Mouse (Mus musculus): Measurements from ENCODE around the gene Cth. TPM values are rescaled to one million over a fixed set of nuclear protein-coding genes. Genes with fewer than 3 reads are reported as not detected.
A peak's percentile ranks its signal among the peaks of the same experiment; 100 is the strongest.
"Not testable (repeated sequence)": the region's sequence is repeated elsewhere in the genome, so short reads cannot be mapped to it uniquely, and the experiment has no call there.

Cth gene
- polyA plus RNA-seq (2016; fragmentation: Nextera tagmentation; extraction: Ambion mirVana), result 23.5 and 24.9 TPM in 2 replicates

DNA sequence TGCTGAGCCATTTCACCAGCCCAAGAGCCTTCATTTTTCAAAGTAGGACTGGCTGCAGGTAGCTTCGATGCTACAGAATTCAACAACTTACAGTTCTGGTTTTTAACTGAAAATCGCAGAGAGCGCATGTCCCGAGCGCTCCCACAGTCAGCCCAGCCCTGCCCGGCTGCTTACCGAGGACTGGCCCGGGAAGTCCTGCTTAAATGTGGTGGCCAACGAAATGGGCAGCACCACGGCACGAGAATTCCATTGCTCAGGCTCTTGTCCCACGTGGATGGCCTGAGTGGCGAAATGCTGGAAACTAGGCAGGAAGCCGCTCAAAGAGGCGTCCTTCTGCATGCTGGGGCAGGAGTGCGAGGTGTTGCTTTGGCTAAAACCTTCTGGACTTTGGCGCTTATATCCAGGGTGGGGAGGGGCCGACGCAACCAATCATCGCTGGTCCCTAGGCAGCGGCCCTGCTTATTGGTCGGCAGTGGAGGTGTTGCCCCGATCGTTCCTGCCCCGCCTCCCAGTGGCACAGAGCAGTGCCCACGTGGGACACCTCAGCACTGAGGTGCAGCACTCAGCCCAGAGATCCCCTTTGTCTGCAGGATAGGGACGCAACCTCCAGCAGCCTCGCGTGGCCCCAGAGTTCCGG, at the start of gene Cth:
Gene Cth, minus strand, starts transcription at position 386 of the 637 bp plus-strand sequence.
- H3K4me3 ChIP-seq, result peak within 1 kb of the TSS; percentile 59
- WGBS (ENCODE audit: insufficient replicate concordance), result 2% methylated on average over 30 of the region's 30 CpGs
- H3K27me3 ChIP-seq (replicated peaks), result peaks cover 17% of the 10 kb centered on the region
- H3K4me2 ChIP-seq, result peak within 1 kb of the TSS; percentile 89
- no peaks in the 10 kb centered on the region for H3K36me3 ChIP-seq
- peak; percentile 99 for ATAC-seq
- H3K27ac ChIP-seq, result peak within 1 kb of the TSS; percentile 61
- H3K4me1 ChIP-seq, result peaks cover 12% of the 10 kb centered on the region
- H3K9me3 ChIP-seq (replicated peaks), result no peaks in the 10 kb centered on the region
- H3K9ac ChIP-seq, result peak within 1 kb of the TSS; percentile 63

DNA sequence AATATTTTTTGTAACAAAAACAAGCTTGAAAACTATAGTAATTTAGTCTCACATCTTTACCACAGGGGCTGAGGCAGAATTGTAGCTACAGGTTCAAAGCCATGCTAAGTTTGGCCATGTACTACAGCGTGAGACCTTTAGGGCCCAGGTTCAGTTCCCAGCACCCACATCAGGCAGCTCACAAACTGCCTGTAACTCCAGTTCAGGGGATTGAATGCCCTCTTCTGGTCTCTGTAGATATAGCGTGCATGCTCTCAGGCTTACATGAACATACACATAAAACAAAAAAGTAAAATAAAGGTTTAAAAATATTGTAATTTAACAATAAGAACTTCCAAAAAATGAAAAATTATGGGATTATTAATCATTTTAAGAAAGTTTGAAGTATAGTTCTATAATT, 48.4 kb upstream of the Cth start:
- H3K27me3 ChIP-seq (replicated peaks), result no peaks in the 10 kb centered on the region
- no peak overlapping the region for H3K4me2 ChIP-seq
- 84% methylated on average over 2 of the region's 2 CpGs for WGBS (ENCODE audit: insufficient replicate concordance)
- no peaks in the 10 kb centered on the region for H3K4me1 ChIP-seq
- ATAC-seq, result no peak
- no peak overlapping the region for H3K9ac ChIP-seq
- H3K36me3 ChIP-seq, result peaks cover 27% of the 10 kb centered on the region
- H3K9me3 ChIP-seq (replicated peaks), result no peaks in the 10 kb centered on the region
- H3K27ac ChIP-seq, result no peak overlapping the region
- no peak overlapping the region for H3K4me3 ChIP-seq

DNA sequence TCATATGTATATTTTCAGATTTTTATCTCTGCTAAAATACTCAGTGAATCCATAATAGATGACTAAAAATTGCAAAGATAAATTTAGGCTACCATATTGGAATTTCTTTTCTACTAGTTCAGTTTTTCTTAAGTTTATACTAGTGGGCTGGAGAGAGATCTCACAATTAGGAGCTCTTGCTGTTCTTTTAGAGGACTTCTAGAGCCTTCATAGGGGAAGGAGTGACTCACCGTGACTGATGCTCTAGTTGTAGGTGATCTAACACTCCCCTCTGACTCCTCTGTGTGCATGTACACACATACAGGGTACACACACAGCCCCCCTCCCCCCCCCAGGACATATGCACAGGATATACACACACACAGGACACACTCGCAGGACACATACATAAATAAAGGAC, 46.3 kb upstream of the Cth start:
- no peak overlapping the region for H3K4me2 ChIP-seq
- ATAC-seq, result no peak
- WGBS (ENCODE audit: insufficient replicate concordance), result 88% methylated on average over 2 of the region's 2 CpGs
- no peaks in the 10 kb centered on the region for H3K27me3 ChIP-seq (replicated peaks)
- no peaks in the 10 kb centered on the region for H3K9me3 ChIP-seq (replicated peaks)
- no peak overlapping the region for H3K9ac ChIP-seq
- no peak overlapping the region for H3K27ac ChIP-seq
- no peaks in the 10 kb centered on the region for H3K4me1 ChIP-seq
- H3K4me3 ChIP-seq, result no peak overlapping the region
- peaks cover 25% of the 10 kb centered on the region for H3K36me3 ChIP-seq

DNA sequence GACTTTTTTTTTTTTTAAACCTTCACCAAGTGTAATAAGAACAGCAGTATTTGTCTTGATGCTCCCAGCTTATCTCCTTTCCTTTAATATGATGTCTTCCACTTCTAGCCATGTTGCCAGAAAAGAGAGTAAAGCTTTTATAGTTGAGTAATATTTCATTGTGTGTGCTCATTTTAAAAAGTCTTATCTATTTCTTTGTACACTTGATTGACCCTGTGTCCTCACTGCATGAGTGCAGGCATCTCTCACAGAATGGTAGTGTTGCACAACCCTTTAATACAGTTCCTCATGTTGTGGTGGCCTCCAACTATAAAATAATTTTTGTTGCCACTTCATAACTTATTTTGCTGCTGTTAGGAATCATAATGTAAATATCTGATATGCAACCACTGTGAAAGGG, 32.4 kb upstream of the Cth start:
- Histone ChIP-seq H3K9ac (no peak overlapping the region), H3K4me1 (peaks cover 18% of the 10 kb centered on the region), H3K27ac (no peak overlapping the region), H3K4me2 (no peak overlapping the region), H3K36me3 (peaks cover 22% of the 10 kb centered on the region), H3K27me3 (replicated peaks) (no peaks in the 10 kb centered on the region), H3K4me3 (no peak overlapping the region), H3K9me3 (replicated peaks) (no peaks in the 10 kb centered on the region)
- no peak for ATAC-seq

DNA sequence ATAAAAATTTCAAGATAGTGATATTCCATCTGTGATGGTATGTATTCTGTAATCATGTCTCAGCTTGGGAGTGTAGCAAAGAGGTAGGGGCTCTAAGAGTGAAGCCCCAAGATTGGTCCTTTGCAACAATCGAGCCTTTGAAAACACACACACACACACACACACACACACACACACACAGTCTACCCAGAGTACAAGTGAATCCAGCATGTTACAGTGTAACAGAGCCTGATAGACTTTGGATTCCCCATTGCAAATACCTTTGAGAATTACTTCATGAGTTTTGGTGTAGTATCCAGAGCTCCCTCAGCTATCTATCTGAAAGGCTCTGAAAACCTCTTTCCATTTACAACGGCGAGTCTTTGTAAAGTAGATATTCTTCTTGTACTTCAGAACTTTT, 31.3 kb upstream of the Cth start:
- Histone ChIP-seq H3K4me2 (no peak overlapping the region), H3K27me3 (replicated peaks) (no peaks in the 10 kb centered on the region), H3K4me3 (no peak overlapping the region), H3K9me3 (replicated peaks) (no peaks in the 10 kb centered on the region), H3K27ac (no peak overlapping the region), H3K4me1 (peaks cover 27% of the 10 kb centered on the region), H3K9ac (no peak overlapping the region), H3K36me3 (peaks cover 25% of the 10 kb centered on the region)
- ATAC-seq, result peak; percentile 42; the same call in 1 of the 2 replicates
- WGBS (ENCODE audit: insufficient replicate concordance), result 88% methylated on average over 3 of the region's 3 CpGs

DNA sequence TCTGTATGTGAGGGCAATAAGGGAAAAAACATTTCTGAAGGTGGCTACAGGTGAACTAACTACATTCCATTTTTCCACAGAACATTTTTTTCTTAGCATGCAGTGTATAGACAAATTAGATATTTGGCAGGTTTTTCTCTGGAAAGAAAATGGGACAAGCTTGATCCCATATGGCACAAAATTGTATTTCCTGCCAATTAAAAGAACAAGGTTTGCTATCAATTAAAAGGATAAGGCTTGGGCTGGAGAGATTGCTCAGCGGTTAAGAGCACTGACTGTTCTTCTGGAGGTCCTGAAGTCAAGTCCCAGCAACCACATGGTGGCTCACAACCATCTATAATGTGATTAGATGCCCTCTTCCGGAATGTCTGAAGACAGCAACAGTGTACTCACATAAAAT, 30.6 kb upstream of the Cth start:
- ATAC-seq, result no peak

DNA sequence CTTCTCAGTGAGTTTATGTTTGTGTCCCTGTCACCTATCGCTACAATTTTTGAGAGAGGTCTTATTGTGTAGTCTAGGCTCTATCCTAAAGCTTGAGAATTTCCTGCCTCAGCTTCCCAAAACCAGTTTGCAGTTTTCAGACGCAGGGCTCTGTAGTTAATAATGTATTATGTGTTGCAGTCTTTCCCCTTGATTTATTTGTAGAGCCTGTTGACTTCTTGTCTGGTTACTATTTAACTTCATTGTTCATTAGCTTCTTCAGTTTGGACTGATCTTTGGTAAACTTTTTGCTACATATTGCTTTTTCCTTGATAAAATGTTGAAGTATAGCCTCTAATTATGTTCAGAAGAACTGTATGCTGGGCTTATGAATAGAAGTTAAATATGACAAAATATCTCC, 27.8 kb upstream of the Cth start:
- WGBS (ENCODE audit: insufficient replicate concordance), result 84% methylated on average over 2 of the region's 2 CpGs
- H3K4me2 ChIP-seq, result no peak overlapping the region
- H3K27me3 ChIP-seq (replicated peaks), result no peaks in the 10 kb centered on the region
- no peak overlapping the region for H3K4me3 ChIP-seq
- no peak overlapping the region for H3K27ac ChIP-seq
- no peaks in the 10 kb centered on the region for H3K9me3 ChIP-seq (replicated peaks)
- H3K9ac ChIP-seq, result no peak overlapping the region
- H3K4me1 ChIP-seq, result peaks cover 42% of the 10 kb centered on the region
- peaks cover 23% of the 10 kb centered on the region for H3K36me3 ChIP-seq
- ATAC-seq, result no peak

More for the DNA sequence above, 30.6 kb upstream of the Cth start:
- WGBS (ENCODE audit: insufficient replicate concordance), result 78% methylated on average over 2 of the region's 2 CpGs
- Histone ChIP-seq H3K4me3 (no peak overlapping the region), H3K36me3 (peaks cover 25% of the 10 kb centered on the region), H3K4me2 (no peak overlapping the region), H3K9ac (no peak overlapping the region), H3K27ac (no peak overlapping the region), H3K27me3 (replicated peaks) (no peaks in the 10 kb centered on the region), H3K9me3 (replicated peaks) (no peaks in the 10 kb centered on the region), H3K4me1 (peaks cover 34% of the 10 kb centered on the region)

DNA sequence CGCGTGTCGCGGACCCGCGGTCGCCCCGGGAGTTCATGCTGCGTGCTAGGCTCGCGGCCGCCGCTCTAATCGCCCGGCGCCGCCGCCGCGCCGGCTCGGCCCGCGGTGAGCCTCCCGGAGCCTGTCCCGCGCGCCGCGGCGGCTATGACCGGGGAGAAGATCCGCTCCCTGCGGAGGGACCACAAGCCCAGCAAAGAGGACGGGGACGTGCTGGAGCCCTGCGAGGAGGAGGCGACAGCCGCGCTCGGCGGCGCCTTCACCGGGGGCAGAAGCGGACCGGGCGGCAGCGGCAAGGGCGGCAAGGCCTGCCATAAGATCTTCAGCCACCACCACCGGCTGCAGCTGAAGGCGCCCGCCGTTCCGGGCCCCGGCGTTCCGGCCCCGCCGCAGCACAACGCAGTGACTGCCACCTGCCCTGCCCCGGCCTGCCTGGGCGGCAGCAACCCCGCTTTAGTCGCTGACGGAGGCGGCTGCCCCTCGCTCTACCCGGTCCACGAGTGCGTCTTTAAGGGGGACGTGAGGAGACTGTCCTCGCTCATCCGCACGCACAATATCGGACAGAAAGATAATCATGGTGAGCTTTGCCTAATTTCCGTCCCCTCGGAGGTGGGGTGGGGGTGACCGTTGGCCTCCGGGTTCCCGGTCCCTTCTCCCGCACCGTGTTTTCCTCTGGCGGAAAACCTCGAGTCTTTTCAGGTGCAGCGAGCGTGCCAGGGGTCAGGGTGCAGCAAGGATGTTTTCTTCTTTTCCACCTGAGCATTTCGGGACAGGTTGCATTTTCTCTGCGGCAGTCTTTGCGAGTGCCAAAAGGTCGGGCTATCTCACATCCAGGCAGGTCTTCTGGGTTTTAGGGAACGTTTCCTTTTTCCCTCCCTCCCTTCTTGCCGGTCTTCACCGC, 22.8 kb upstream of the Cth start:
- Histone ChIP-seq H3K27me3 (replicated peaks) (0 out of 2 replicates have a peak, but pooled peaks cover 6% of the 10 kb centered on the region), H3K4me1 (peaks cover 41% of the 10 kb centered on the region), H3K27ac (peak overlapping the region; percentile 98), H3K9me3 (replicated peaks) (no peaks in the 10 kb centered on the region), H3K4me3 (peak overlapping the region; percentile 97), H3K36me3 (peaks cover 20% of the 10 kb centered on the region), H3K9ac (peak overlapping the region; percentile 98), H3K4me2 (peak overlapping the region; percentile 86)
- peak; percentile 70 for ATAC-seq
- under 1% methylated on average over 88 of the region's 93 CpGs for WGBS (ENCODE audit: insufficient replicate concordance)

DNA sequence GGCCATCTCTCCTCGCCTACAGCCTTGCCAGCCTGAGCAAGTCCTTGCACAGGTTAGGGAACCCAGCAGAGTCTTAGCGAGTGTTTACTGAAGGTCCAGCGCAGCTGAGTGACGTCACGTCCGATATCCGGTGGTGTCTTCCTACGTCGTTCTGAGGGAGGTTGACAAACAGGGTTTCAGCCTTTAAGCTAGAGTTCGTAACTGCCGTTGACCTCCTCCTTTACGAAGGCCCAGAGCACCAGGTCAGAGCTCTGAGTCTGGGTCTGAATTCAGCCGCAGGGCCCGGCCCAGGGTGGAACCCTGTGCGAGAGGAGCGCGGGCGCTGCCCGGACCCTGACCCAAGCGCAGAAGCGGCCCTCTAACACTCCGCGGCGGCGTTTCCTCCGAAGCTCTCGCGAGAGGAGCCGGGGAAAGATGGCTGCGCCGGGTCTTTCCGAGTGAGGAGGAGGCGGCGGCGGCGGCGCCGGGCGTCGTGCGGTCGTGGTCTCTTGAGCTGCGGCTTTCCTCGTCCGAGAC, 22.0 kb upstream of the Cth start, which contains the start of gene Ankrd13c:
Gene Ankrd13c, plus strand, starts transcription at position 397 of the 516 bp plus-strand sequence.
- peak within 1 kb of the TSS; percentile 86 for H3K4me2 ChIP-seq
- peak within 1 kb of the TSS; percentile 98 for H3K27ac ChIP-seq
- peaks cover 36% of the 10 kb centered on the region for H3K4me1 ChIP-seq
- peak within 1 kb of the TSS; percentile 98 for H3K9ac ChIP-seq
- WGBS (ENCODE audit: insufficient replicate concordance), result 1% methylated on average over 45 of the region's 45 CpGs
- H3K9me3 ChIP-seq (replicated peaks), result no peaks in the 10 kb centered on the region
- ATAC-seq, result peak; percentile 95
- H3K27me3 ChIP-seq (replicated peaks), result 0 out of 2 replicates have a peak, but pooled peaks cover 6% of the 10 kb centered on the region
- H3K4me3 ChIP-seq, result peak within 1 kb of the TSS; percentile 97
- peaks cover 15% of the 10 kb centered on the region for H3K36me3 ChIP-seq

DNA sequence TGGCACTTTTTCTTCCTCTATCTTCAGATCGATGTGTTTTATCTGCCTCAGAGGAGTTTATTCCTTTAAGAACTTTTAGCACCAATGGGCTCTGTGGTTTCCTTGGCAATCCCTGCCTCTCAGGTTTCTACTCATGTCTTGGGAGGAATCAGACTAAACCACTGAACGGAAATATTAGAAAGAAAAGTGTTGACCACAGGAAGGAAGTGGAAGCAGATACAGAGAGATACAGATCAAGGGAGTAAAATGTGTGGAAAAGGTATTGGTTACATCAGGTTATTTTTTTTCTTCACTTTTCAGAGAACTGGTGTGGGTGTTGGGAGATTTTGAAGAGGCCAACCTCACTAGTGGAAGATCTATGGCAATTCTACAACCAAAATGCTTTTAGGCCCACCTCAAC, 13.7 kb upstream of the Cth start:
- Histone ChIP-seq H3K9ac (no peak overlapping the region), H3K9me3 (replicated peaks) (no peaks in the 10 kb centered on the region), H3K27ac (no peak overlapping the region), H3K4me2 (no peak overlapping the region), H3K4me3 (no peak overlapping the region), H3K36me3 (no peaks in the 10 kb centered on the region), H3K27me3 (replicated peaks) (peaks cover 12% of the 10 kb centered on the region; the same call in 1 of the 2 replicates), H3K4me1 (no peaks in the 10 kb centered on the region)
- ATAC-seq, result no peak
- 25% methylated on average over 2 of the region's 2 CpGs for WGBS (ENCODE audit: insufficient replicate concordance)

DNA sequence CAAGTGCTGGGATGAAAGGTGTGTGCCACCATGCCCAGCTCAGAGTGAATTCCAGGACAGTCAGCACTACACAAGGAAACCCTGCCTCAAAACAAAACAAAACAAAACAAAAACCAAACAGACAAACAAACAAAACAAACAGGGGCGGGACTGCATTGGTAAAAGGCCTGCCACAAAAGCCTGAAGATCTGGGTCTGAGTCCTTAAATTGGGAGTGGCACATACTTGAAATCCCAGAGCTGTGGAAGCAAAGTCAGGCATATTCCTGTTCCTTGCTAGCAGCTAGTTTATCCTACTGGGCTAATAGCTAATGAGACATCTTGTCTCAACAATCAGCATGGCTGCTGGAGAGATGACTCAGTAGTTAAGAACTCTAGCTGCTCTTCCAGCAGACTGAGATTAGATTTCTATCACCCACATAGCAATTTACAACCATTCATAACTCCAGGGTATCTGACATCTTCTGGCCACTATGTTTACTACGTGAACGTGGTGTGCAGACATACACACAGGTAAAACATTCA, 9.5 kb upstream of the Cth start:
- Histone ChIP-seq H3K27me3 (replicated peaks) (peaks cover 19% of the 10 kb centered on the region; the same call in 1 of the 2 replicates), H3K4me3 (no peak overlapping the region), H3K36me3 (no peaks in the 10 kb centered on the region), H3K27ac (no peak overlapping the region), H3K9me3 (replicated peaks) (no peaks in the 10 kb centered on the region), H3K9ac (no peak overlapping the region), H3K4me1 (no peaks in the 10 kb centered on the region), H3K4me2 (no peak overlapping the region)
- WGBS (ENCODE audit: insufficient replicate concordance), result 67% methylated on average over 3 of the region's 3 CpGs
- ATAC-seq, result no peak

DNA sequence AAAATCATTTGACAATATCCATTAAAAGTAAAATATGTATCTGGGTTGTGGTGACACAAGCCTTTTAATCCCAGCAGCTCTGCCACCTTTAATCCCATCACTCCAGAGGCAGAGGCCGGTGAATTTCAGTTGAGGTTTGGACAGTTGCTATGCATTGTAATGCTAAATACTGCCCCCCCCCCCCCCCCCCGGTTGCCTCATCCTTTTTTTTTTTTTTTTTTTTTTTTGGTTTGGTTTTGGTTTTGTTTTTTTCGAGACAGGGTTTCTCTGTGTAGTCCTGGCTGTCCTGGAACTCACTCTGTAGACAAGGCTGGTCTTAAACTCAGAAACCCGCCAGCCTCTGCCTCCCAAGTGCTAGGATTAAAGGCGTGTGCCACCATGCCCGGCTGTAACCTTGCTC, 8.3 kb upstream of the Cth start:
- H3K4me3 ChIP-seq, result not testable (repeated sequence)

More for the DNA sequence above, 8.3 kb upstream of the Cth start:
- not testable (repeated sequence) for H3K9me3 ChIP-seq (replicated peaks); ATAC-seq; H3K9ac ChIP-seq; H3K36me3 ChIP-seq; H3K4me1 ChIP-seq; H3K4me2 ChIP-seq; H3K27ac ChIP-seq
- H3K27me3 ChIP-seq (replicated peaks), result peaks cover 19% of the 10 kb centered on the region; the same call in 1 of the 2 replicates
- 61% methylated on average over 5 of the region's 6 CpGs for WGBS (ENCODE audit: insufficient replicate concordance)
